Mouse (Mus musculus): ENCODE data around the gene Muc5b. TPM values are rescaled to one million over a fixed set of nuclear protein-coding genes. Genes with fewer than 3 reads are reported as not detected.

Muc5b gene
- polyA plus RNA-seq, 1 experiment from 2014 or later: 0.17 TPM

- Histone ChIP-seq H3K36me3 (ENCODE audit: control insufficient read depth, insufficient read depth, low read length) (no peaks in the 10 kb centered on the region), H3K4me1 (ENCODE audit: control insufficient read depth, insufficient read depth, low read length) (no peaks in the 10 kb centered on the region), H3K4me2 (ENCODE audit: low read depth, low read length) (no peak within 1 kb of the TSS), H3K9me3 (ENCODE audit: control insufficient read depth, low read length) (no peaks in the 10 kb centered on the region), H3K9ac (ENCODE audit: low read depth, low read length) (no peak within 1 kb of the TSS), H3K27ac (replicated peaks; ENCODE audit: low read depth, low read length) (no peak within 1 kb of the TSS), H3K27me3 (replicated peaks; ENCODE audit: control insufficient read depth, insufficient read depth, low read length) (no peaks in the 10 kb centered on the region), H3K4me3 (ENCODE audit: low read depth, low read length) (no peak within 1 kb of the TSS)
- WGBS: 85% methylated on average over 2 of the region's 2 CpGs
- DNase-seq (ENCODE audit: low spot score) (no peak), ATAC-seq (ENCODE audit: low read depth) (no peak)
Observed at GRCm38 (mm10) chr7:141918407-141918806, 79.5 kb downstream of the Muc5b start, which contains the start of gene Tollip. Tollip (minus strand) TSS chr7:141918507.

Other genes with a start within 250 kb of the Muc5b start
- 0.17 and 0.19 TPM in 2 replicates for gene Muc6, start 183.8 kb upstream of the Muc5b start, polyA plus RNA-seq (2014; fragmentation: Nextera tagmentation; extraction: Ambion mirVana)
- 0.68 and 1.3 TPM in 2 replicates for gene Muc2, start 148.7 kb upstream of the Muc5b start, polyA plus RNA-seq (2014; fragmentation: Nextera tagmentation; extraction: Ambion mirVana)
- gene Muc5ac, start 50.1 kb upstream of the Muc5b start, polyA plus RNA-seq (2014; fragmentation: Nextera tagmentation; extraction: Ambion mirVana): 0.03 and 0.04 TPM in 2 replicates
- 48.9 and 50.1 TPM in 2 replicates for gene Tollip, start 79.4 kb downstream of the Muc5b start, polyA plus RNA-seq (2014; fragmentation: Nextera tagmentation; extraction: Ambion mirVana)
- gene Brsk2, start 110.7 kb downstream of the Muc5b start, polyA plus RNA-seq (2014; fragmentation: Nextera tagmentation; extraction: Ambion mirVana): 1.3 TPM in 2 replicates
- gene Mob2, start 222.0 kb downstream of the Muc5b start, polyA plus RNA-seq (2014; fragmentation: Nextera tagmentation; extraction: Ambion mirVana): 65.8 and 68.4 TPM in 2 replicates

Measured in embryonic facial prominence, embryonic 14.5 days (tissue).